Mouse (Mus musculus) liver, embryonic 13.5 days (tissue): Measurements from ENCODE around the gene Sp7. TPM values are rescaled to one million over a fixed set of nuclear protein-coding genes. Genes with fewer than 3 reads are reported as not detected.

Source experiments
- ATAC-seq: fragments of 200-750 bp; cut with Nextera tagmentation; 2 replicates; pipeline ENCODE4 v1.8.0; 2017; ENCODE audit warnings: low read depth, mild to moderate bottlenecking, moderate number of reproducible peaks, moderate library complexity
- DNase-seq: peaks from one replicate; pipeline ENCODE4 v3.0.0; 2022
- H3K27ac ChIP-seq: fragments of 300-500 bp; sonication (generic); 2 replicates; pipeline ENCODE4 v1.5.1; 2015; ENCODE audit warnings: moderate library complexity, mild to moderate bottlenecking, inconsistent platforms
- H3K27me3 ChIP-seq: fragments of 300-500 bp; sonication (generic); 2 replicates; pipeline ENCODE4 v1.6.1; 2015; ENCODE audit warnings: mild to moderate bottlenecking, inconsistent platforms
- H3K36me3 ChIP-seq: fragments of 300-500 bp; sonication (generic); 2 replicates; pipeline ENCODE4 v1.6.1; 2015; ENCODE audit warnings: mild to moderate bottlenecking, inconsistent platforms
- H3K4me1 ChIP-seq: fragments of 300-500 bp; sonication (generic); replicated peaks from 2 replicates; pipeline ENCODE4 v1.6.1; 2015; ENCODE audit warnings: inconsistent platforms
- H3K4me2 ChIP-seq: fragments of 300-500 bp; sonication (generic); 2 replicates; pipeline ENCODE4 v1.6.1; 2015; ENCODE audit warnings: inconsistent platforms, mild to moderate bottlenecking, moderate library complexity
- H3K4me3 ChIP-seq: fragments of 300-500 bp; sonication (generic); replicated peaks from 2 replicates; pipeline ENCODE4 v1.5.1; 2015; ENCODE audit warnings: mild to moderate bottlenecking, inconsistent platforms
- H3K9ac ChIP-seq: fragments of 300-500 bp; sonication (generic); 2 replicates; pipeline ENCODE4 v1.6.1; 2015; ENCODE audit warnings: mild to moderate bottlenecking, inconsistent platforms
- H3K9me3 ChIP-seq: fragments of 300-500 bp; sonication (generic); replicated peaks from 2 replicates; pipeline ENCODE4 v1.6.1; 2016; ENCODE audit warnings: inconsistent platforms
- WGBS: fragments of 180-500 bp; shearing (Covaris S2); methylation state at CpG from one replicate; pipeline ENCODE4 v1.1.7; 2015; ENCODE audit not compliant: insufficient replicate concordance; 5-methylcytosine and 5-hydroxymethylcytosine counted together
- polyA plus RNA-seq: library from polyadenylated mRNA; unstranded; fragments of >200 nt; fragmentation: Nextera tagmentation; extraction: Ambion mirVana; gene quantifications from 2 replicates; pipeline ENCODE4 v1.2.1, GENCODE M21; 2015

The Sp7 gene
- polyA plus RNA-seq, 1 experiment from 2014 or later, result 0.07 TPM

- Histone ChIP-seq H3K4me3 (no peak overlapping the region), H3K27me3 (no peaks in the 10 kb centered on the region), H3K4me1 (no peaks in the 10 kb centered on the region), H3K4me2 (no peak overlapping the region), H3K9ac (no peak overlapping the region), H3K27ac (no peak overlapping the region), H3K36me3 (peaks cover 99% of the 10 kb centered on the region), H3K9me3 (no peaks in the 10 kb centered on the region)
- ATAC-seq (no peak), DNase-seq (no peak)
Measured at GRCm38 (mm10) chr15:102311489-102311888, 55.5 kb downstream of the Sp7 start.

- H3K4me3 ChIP-seq, result no peak overlapping the region
- WGBS, result 85% methylated on average over 10 of the region's 10 CpGs
- no peak overlapping the region for H3K4me2 ChIP-seq
- H3K36me3 ChIP-seq, result peaks cover 99% of the 10 kb centered on the region
- no peak for DNase-seq
- H3K9ac ChIP-seq, result no peak overlapping the region
- H3K4me1 ChIP-seq, result no peaks in the 10 kb centered on the region
- no peaks in the 10 kb centered on the region for H3K9me3 ChIP-seq
- no peaks in the 10 kb centered on the region for H3K27me3 ChIP-seq
- H3K27ac ChIP-seq, result no peak overlapping the region
- no peak for ATAC-seq
Measured at GRCm38 (mm10) chr15:102310074-102310845, 56.7 kb downstream of the Sp7 start.

- no peak overlapping the region for H3K9ac ChIP-seq
- H3K4me1 ChIP-seq, result no peaks in the 10 kb centered on the region
- whole genome bisulfite sequencing, result 83% methylated on average over 9 of the region's 9 CpGs
- H3K36me3 ChIP-seq, result peaks cover 99% of the 10 kb centered on the region
- no peak overlapping the region for H3K4me2 ChIP-seq
- no peaks in the 10 kb centered on the region for H3K9me3 ChIP-seq
- no peak for ATAC-seq
- no peak overlapping the region for H3K27ac ChIP-seq
- no peak for DNase-seq
- H3K4me3 ChIP-seq, result no peak overlapping the region
- no peaks in the 10 kb centered on the region for H3K27me3 ChIP-seq
Measured at GRCm38 (mm10) chr15:102308717-102309116, 58.3 kb downstream of the Sp7 start.

Other genes with a start within 250 kb of the Sp7 start
- gene Spryd3, start 230.9 kb downstream of the Sp7 start, polyA plus RNA-seq, result 13.1 and 13.7 TPM in 2 replicates
- 1.1 and 1.2 TPM in 2 replicates for gene Igfbp6, start 222.8 kb downstream of the Sp7 start, polyA plus RNA-seq
- 31.0 and 31.3 TPM in 2 replicates for gene Soat2, start 216.7 kb downstream of the Sp7 start, polyA plus RNA-seq
- 14.8 and 21.8 TPM in 2 replicates for gene Zfp740, start 163.9 kb downstream of the Sp7 start, polyA plus RNA-seq
- gene Csad, start 162.5 kb downstream of the Sp7 start, polyA plus RNA-seq, result 20.8 and 22.0 TPM in 2 replicates
- gene Itgb7, start 135.2 kb downstream of the Sp7 start, polyA plus RNA-seq, result 5.5 and 6.5 TPM in 2 replicates
- gene Rarg, start 109.7 kb downstream of the Sp7 start, polyA plus RNA-seq, result 2.5 and 3.0 TPM in 2 replicates
- not detected in 2 replicates for gene Gm9918, start 96.6 kb downstream of the Sp7 start, polyA plus RNA-seq
- gene Mfsd5, start 87.7 kb downstream of the Sp7 start, polyA plus RNA-seq, result 29.0 and 33.7 TPM in 2 replicates
- gene Espl1, start 70.9 kb downstream of the Sp7 start, polyA plus RNA-seq, result 23.3 and 26.3 TPM in 2 replicates
- 133 and 151 TPM in 2 replicates for gene Pfdn5, start 41.1 kb downstream of the Sp7 start, polyA plus RNA-seq
- 46.0 and 48.6 TPM in 2 replicates for gene Myg1, start 35.5 kb downstream of the Sp7 start, polyA plus RNA-seq
- 60.9 and 61.9 TPM in 2 replicates for gene Aaas, start 16.4 kb downstream of the Sp7 start, polyA plus RNA-seq
- 4.0 and 4.3 TPM in 2 replicates for gene Sp1, start 39.0 kb upstream of the Sp7 start, polyA plus RNA-seq
- 0.14 and 0.42 TPM in 2 replicates for gene Amhr2, start 78.2 kb upstream of the Sp7 start, polyA plus RNA-seq
- 108 and 112 TPM in 2 replicates for gene Prr13, start 91.8 kb upstream of the Sp7 start, polyA plus RNA-seq
- gene Pcbp2, start 103.4 kb upstream of the Sp7 start, polyA plus RNA-seq, result 91.4 and 92.1 TPM in 2 replicates
- not detected in 2 replicates for gene Gm10337, start 136.5 kb upstream of the Sp7 start, polyA plus RNA-seq
- 1.8 and 2.1 TPM in 2 replicates for gene Map3k12, start 149.9 kb upstream of the Sp7 start, polyA plus RNA-seq
- 52.2 and 55.4 TPM in 2 replicates for gene Tarbp2, start 151.0 kb upstream of the Sp7 start, polyA plus RNA-seq
- gene Npff, start 157.8 kb upstream of the Sp7 start, polyA plus RNA-seq, result 0.93 and 1.1 TPM in 2 replicates